Mouse (Mus musculus) cortical plate, adult 2 months (tissue): ENCODE data around the gene Itpr2. TPM values are rescaled to one million over a fixed set of nuclear protein-coding genes. Genes with fewer than 3 reads are reported as not detected.

Source experiments
- H3K27ac ChIP-seq: fragments of 200-500 bp; 2 replicates; pipeline ENCODE4 v1.5.1; 2012; ENCODE audit warnings: low read length, control low read depth, inconsistent platforms; ENCODE audit not compliant: insufficient read depth
- H3K4me1 ChIP-seq: fragments of 200-500 bp; 2 replicates; pipeline ENCODE4 v1.6.1; 2011; ENCODE audit warnings: low read length; ENCODE audit not compliant: control insufficient read depth, insufficient read depth
- H3K4me3 ChIP-seq: fragments of 200-500 bp; 2 replicates; pipeline ENCODE4 v1.5.1; 2011; ENCODE audit warnings: mild to moderate bottlenecking, low read length, control low read depth; ENCODE audit not compliant: insufficient read depth
- CTCF ChIP-seq: fragments of 200-500 bp; IDR thresholded peaks from 2 replicates; pipeline ENCODE4 v1.5.1; 2011; ENCODE audit warnings: mild to moderate bottlenecking, control low read depth, low read length; ENCODE audit not compliant: insufficient read depth; ENCODE audit errors: extremely low read depth
- POLR2A ChIP-seq: fragments of 200-500 bp; IDR thresholded peaks from 2 replicates; pipeline ENCODE4 v1.6.1; 2011; ENCODE audit warnings: mild to moderate bottlenecking, low read length, control low read depth; ENCODE audit not compliant: insufficient read depth; ENCODE audit errors: extremely low read depth
- polyA plus RNA-seq: library from polyadenylated mRNA; depleted of rRNA; stranded (reverse); fragments of >200 nt; gene quantifications from 2 replicates; pipeline ENCODE4 v1.2.3, GENCODE M21; 2012

The Itpr2 gene
- polyA plus RNA-seq, 1 experiment = 8.5 TPM

DNA sequence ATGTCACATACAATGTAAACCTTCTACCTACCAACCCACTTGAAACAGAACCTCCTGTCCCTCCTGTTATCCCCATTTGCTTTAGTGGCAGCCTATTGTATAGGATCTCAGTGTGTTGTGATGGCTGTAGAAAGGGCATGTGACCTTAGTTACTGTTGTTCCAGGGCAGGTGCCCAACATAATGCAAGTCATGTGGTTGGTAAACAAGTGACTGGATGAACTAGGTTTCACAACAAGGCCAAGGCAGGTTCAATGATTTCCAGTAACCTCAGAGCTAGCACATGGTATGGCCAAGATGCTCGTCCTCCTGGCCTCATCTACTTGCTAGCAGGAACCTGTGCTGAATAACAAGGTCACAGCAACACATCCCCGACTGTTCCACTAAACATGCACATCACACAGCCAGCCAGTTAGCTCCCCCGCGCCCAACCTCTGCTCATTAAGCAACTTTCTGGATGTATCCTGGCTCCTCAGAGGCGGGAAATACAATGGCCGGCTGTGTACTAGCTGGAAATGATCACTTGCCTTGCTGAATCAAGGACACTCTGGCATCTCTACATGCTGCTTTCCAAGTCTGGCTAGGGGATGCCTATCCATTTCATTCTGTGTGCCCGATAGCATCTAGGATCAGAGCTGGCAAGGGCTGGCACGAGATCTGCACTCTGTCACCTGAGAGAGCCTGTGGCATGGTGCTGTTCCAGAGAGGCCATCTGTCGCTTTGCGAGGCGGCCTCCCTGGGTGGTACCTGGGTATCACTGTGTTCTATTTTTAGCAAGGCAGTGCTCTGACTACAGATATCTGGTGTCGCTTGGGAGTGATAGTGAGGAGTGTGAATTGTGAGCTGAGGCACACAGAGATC, 375.0 kb downstream of the Itpr2 start:
- no peak overlapping the region for H3K4me3 ChIP-seq
- no peaks in the 10 kb centered on the region; the same call in 1 of the 2 replicates for H3K4me1 ChIP-seq
- H3K27ac ChIP-seq = no peak overlapping the region
- TF ChIP-seq CTCF = no peak
- no peak for TF ChIP-seq POLR2A

DNA sequence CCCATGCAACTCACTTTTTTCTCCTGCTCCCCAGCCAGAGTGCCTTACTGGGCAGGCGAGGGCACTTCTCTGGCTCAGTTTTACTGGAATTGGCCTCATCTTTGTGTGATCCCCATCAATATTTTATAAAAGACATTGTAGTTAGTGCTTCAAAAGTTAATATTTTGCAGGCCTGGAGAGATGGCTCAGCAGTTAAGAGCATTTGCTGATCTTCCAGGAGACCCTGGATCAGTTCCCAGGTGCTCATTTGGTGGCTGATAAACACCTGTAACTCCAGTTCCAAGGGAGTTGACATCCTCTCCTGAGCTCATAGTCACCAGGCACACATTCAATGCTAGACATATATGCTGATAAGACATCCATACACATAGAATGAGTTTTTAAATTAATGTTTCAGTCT, 376.4 kb downstream of the Itpr2 start:
- Histone ChIP-seq H3K4me1 (no peaks in the 10 kb centered on the region; the same call in 1 of the 2 replicates), H3K4me3 (no peak overlapping the region), H3K27ac (no peak overlapping the region)
- no peak for TF ChIP-seq POLR2A
- no peak for TF ChIP-seq CTCF

DNA sequence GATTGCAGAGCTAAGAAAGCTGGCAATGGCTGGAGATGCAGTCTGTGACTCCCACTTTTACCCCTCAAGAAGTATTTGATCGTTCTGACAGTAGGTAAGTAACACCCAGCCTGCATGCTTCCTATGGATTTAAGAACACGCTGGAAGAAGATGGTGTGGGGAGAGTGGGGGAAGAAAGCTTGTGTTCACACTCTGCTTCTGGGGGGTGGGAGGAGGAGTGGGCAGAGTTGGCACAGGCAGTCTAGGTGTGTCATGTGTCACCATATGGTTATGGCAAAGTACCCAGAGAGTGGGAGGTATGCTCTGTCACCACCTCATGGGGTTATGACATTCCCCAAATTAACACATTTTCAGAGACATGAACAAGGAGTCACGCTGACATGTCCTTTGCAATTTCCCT, 377.5 kb downstream of the Itpr2 start:
- TF ChIP-seq POLR2A (no peak), CTCF (no peak)
- H3K4me3 ChIP-seq = no peak overlapping the region
- H3K27ac ChIP-seq = no peak overlapping the region
- H3K4me1 ChIP-seq = no peaks in the 10 kb centered on the region; the same call in 1 of the 2 replicates

- H3K27ac ChIP-seq = no peak overlapping the region
- no peaks in the 10 kb centered on the region; the same call in 1 of the 2 replicates for H3K4me1 ChIP-seq
- no peak overlapping the region for H3K4me3 ChIP-seq
- TF ChIP-seq CTCF = no peak
- no peak for TF ChIP-seq POLR2A
Observed at GRCm38 (mm10) chr6:146123656-146124055, 378.4 kb downstream of the Itpr2 start.

- Histone ChIP-seq H3K4me1 (no peaks in the 10 kb centered on the region), H3K4me3 (no peak overlapping the region), H3K27ac (no peak overlapping the region)
- TF ChIP-seq POLR2A (no peak), CTCF (no peak)
Observed at GRCm38 (mm10) chr6:146120172-146120571, 381.9 kb downstream of the Itpr2 start.

DNA sequence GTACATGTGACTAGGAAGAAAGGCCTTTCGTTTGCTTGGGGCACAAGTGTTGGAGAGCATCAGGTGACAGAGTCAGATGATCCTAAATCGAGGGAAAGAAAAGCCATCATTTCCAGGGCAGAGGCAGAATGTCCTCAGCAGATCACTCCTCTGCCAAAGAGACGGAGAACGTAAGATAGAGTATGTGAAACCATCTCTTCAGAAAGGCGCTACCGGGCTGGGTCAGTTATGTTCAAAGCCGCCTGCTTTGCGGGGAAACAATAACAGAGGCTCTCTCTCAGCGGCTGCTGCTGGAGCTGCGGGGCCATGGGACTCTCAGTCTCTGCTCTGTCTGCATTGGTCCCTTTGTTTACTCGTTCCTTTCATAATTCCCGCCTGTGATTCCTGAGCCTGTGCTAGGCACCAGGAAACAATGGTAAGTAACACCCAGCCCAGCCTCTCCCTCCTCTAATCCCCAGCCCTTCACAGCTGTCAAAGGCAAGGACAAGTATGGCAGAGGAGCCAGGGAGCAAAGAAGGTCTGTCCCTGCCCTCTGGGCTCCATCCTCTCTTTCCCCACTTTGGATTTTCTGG, 387.2 kb downstream of the Itpr2 start:
- no peak overlapping the region for H3K4me3 ChIP-seq
- no peaks in the 10 kb centered on the region for H3K4me1 ChIP-seq
- H3K27ac ChIP-seq = no peak overlapping the region
- TF ChIP-seq POLR2A (no peak), CTCF (no peak)

- Histone ChIP-seq H3K27ac (no peak overlapping the region), H3K4me3 (no peak overlapping the region), H3K4me1 (no peaks in the 10 kb centered on the region)
- TF ChIP-seq POLR2A = no peak
- no peak for TF ChIP-seq CTCF
Observed at GRCm38 (mm10) chr6:146114071-146114470, 388.0 kb downstream of the Itpr2 start.

DNA sequence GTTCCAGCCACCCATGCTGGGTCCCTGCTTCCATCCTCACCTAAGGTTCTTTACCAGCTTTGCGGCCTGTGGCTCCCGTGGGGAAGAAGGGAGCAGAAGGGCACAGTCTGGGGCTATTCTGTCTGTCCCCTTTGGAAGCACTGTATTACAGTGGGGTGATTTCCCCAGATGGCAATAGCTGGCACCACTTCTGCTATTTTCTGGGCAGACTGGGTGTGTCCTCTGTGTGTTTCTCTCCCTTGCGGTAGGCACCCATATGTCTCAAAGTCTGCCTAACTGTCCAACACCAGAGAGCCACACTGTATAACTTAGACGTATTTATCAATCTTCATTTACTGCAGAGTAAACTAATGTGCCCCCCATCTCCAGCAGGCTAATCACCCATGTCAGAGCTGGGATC, 388.9 kb downstream of the Itpr2 start:
- H3K27ac ChIP-seq = no peak overlapping the region

GRCm38 (mm10) chr6:146112211-146112610, 389.8 kb downstream of the Itpr2 start:
- TF ChIP-seq POLR2A (no peak), CTCF (no peak)
- Histone ChIP-seq H3K27ac (peak overlapping the region; percentile 82; the same call in 1 of the 2 replicates), H3K4me1 (no peaks in the 10 kb centered on the region), H3K4me3 (no peak overlapping the region)

More for the DNA sequence above, 388.9 kb downstream of the Itpr2 start:
- TF ChIP-seq CTCF (no peak), POLR2A (no peak)
- H3K4me1 ChIP-seq = no peaks in the 10 kb centered on the region
- H3K4me3 ChIP-seq = no peak overlapping the region

GRCm38 (mm10) chr6:146111781-146112180, 390.2 kb downstream of the Itpr2 start:
- Histone ChIP-seq H3K27ac (peak overlapping the region; percentile 82; the same call in 1 of the 2 replicates), H3K4me1 (no peaks in the 10 kb centered on the region), H3K4me3 (no peak overlapping the region)
- TF ChIP-seq CTCF = no peak
- TF ChIP-seq POLR2A = no peak
